Mouse (Mus musculus) frontal cortex, adult 2 months (tissue): ENCODE results near the gene Itsn1. TPM values are rescaled to one million over a fixed set of nuclear protein-coding genes. Genes with fewer than 3 reads are reported as not detected.

Experiments
- DNase-seq, 2 experiments: peaks; one replicate each; pipeline ENCODE4 v3.0.0; 2022; ENCODE audit warnings: low spot score in 1 of 2; ENCODE audit errors: extremely low spot score in 1 of 2
- polyA plus RNA-seq: library from polyadenylated mRNA; depleted of rRNA; stranded (reverse); fragments of >200 nt; gene quantifications from 2 replicates; pipeline ENCODE4 v1.2.3, GENCODE M21; 2012

Gene Itsn1
- polyA plus RNA-seq, 1 experiment, result 78.5 TPM

- DNase-seq, result no peak
Measured at GRCm38 (mm10) chr16:91804831-91805230, 75.8 kb downstream of the Itsn1 start.

- DNase-seq, result no peak
Measured at GRCm38 (mm10) chr16:91810235-91810634, 81.2 kb downstream of the Itsn1 start.

- no peak for DNase-seq
Measured at GRCm38 (mm10) chr16:91811339-91811738, 82.3 kb downstream of the Itsn1 start.

GRCm38 (mm10) chr16:91811876-91812275 is 82.8 kb downstream of the Itsn1 start:
- no peak for DNase-seq

- DNase-seq, result no peak
Measured at GRCm38 (mm10) chr16:91813543-91813942, 84.5 kb downstream of the Itsn1 start.

- peak in 1 of 2 experiments; percentile 74 for DNase-seq
Measured at GRCm38 (mm10) chr16:91815067-91815466, 86.0 kb downstream of the Itsn1 start.

DNA sequence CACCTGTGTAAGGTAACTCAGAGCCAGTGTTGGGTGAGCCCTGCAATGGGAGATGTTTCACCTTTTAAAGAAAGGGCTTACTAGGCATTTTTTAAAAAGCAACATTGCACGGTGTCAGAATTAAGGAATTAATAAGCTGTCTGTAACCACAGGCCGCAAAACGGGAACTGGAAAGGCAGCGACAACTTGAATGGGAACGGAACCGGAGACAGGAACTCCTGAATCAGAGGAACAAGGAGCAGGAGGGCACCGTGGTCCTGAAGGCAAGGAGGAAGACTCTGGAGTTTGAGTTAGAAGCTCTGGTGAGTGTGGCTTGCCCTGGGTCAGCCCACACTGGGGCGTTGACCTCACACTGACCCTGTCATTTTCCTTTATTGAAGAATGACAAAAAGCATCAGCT is 91.2 kb downstream of the Itsn1 start:
- no peak for DNase-seq

DNA sequence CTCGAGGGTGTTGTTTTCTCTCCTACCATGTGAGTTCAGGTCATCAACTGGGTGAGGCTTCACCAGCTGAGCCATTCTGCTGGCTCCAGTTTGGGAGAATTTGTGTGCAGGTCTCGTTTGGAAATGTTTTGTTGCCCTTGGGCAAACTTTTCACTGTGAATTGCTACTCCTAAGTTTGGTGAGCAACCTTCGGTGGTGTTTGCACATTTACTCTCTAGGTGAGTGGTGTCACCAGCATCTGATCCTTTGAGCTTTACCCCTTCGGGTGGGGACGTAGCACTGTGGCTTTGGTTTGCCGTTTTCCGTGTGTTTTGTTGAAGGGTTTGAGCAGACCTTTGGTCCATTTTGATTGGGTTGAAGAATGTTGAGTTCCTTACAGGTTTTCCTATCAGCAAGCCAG is 93.2 kb downstream of the Itsn1 start:
- DNase-seq, result no peak

DNA sequence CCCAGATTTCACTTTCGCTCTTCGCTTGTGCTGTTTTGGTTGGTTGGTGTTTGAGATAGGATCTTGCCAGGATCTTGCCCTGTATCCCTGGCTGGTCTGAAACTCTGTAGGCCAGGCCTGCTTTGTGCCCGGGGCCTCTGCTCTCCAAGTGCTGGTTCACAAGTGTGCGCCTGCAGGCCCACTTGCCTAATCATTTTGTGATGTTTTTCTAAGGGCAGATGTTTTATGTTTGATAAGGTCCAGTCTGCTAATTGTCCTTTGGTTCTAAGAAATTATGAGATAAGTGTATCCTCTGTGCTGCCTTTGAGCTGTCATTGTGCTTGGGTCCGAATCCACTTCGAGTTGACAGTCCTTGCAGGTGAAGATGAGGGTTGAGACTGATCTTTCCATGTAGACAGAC is 93.7 kb downstream of the Itsn1 start:
- no peak for DNase-seq

GRCm38 (mm10) chr16:91825774-91826325 is 96.8 kb downstream of the Itsn1 start:
- DNase-seq, result no peak

- no peak for DNase-seq
Measured at GRCm38 (mm10) chr16:91826893-91827292, 97.8 kb downstream of the Itsn1 start.

DNA sequence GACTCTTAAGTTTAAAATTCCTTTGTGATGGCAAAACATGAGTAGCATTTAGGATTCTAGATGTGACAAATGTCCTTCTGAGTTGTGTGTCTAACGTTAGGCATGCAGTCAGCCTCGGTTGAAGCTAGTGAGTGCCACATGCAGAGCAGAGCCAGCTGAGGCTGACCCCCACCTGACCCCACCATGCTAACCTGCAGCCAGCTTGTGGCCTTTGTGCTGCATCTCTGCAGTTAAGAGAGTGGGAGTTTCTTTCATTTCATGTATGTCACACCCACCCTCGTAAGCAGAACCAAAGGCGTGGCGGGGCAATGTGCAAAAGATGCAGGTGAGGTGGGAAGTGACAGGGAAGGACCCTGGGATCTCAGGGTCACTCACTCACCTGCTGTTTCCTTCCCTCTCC is 98.4 kb downstream of the Itsn1 start:
- no peak for DNase-seq

DNA sequence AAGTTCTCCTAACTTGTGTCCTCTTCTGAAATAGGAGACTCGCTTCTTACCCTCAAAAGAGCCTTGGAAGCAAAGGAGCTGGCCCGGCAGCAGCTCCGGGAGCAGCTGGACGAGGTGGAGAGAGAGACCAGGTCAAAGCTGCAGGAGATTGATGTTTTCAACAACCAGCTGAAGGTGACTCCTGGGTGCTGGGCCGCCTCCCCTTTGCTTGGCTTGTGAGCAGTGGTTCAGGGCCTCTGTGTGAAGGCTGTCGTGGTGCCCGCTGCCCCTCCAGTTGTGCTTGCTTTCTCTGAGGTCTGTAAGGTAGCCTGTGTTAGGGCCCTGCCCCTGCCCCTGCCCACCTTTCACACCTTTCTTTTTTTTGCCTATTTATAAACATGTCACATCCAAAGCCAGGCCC is 99.1 kb downstream of the Itsn1 start:
- no peak for DNase-seq

DNA sequence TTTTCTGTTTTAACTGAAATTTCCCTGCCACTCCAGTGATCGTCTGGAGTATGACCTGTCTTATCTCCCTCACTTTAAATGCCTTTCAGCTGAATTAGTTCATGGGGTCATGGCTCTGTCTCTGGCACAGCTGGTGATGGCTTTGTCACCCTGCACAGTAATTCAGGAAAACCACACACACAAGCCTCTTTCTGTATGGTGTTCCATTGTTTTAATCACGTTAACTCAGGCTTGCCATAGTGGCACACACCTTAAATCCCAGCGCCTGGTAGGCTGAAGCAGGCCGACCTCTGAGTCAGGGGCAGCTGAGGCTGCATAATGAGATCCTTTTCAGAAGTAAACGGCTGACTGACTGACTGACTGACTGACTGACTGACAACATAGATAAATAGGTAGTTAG is 99.5 kb downstream of the Itsn1 start:
- no peak for DNase-seq

- DNase-seq, result no peak
Measured at GRCm38 (mm10) chr16:91829121-91829520, 100.0 kb downstream of the Itsn1 start.

DNA sequence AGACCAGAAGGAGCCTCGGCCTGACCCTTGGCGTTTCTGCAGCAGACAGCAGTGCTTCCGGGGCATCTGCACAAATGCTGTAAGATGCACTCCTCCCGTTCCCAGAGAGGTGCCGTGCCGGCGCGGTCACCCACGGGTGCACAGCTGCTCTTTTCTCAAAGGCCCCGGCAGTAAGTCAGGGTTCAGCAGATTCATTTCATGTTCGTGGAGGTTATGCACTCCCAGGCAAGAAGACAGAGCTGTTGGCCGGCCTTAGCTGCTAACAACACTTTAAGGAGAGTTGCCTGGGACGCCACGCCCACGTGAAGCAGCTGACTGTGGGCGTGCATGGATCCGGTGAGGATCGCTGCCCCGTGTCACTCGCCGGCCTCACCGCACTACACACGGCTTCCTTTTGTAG is 101.2 kb downstream of the Itsn1 start:
- DNase-seq, result no peak

DNA sequence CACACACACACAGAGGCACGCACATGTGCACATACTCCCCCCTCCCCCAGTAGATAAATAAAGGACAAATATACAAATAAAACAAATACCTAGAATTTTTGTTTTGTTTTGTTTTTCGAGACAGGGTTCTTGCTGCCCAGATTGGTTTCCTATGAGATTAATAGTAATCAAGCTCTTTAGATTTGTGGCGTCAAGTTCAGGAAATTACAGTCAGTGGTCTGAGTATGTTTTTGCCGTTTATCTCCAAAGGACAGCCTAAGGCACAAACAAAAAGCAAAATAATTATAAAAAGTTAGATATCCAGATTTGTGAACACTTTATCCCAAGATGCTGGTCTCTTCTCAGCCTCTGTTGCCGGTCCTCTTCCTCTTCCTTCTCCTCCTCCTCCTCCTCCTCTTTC is 104.0 kb downstream of the Itsn1 start:
- DNase-seq, result no peak

DNA sequence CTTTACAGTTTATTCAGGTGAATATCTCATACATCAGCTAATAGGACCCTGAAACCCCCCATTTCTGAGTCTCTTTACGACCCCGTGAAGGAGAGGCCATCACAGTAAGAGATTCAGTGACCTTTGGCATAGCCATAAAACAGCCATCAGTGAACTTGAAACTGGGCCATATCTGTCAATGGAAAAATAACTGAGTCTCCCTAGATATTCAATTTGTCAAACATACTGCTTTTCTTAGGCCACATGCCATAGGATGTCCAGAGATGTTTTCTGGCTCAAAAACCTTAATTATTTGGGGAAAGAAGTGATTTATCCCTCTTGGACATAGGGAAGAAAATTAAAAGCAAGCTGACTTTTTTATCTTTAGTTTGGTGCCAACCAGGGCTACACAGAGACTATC is 104.5 kb downstream of the Itsn1 start:
- DNase-seq, result no peak

GRCm38 (mm10) chr16:91833981-91834380 is 104.9 kb downstream of the Itsn1 start:
- DNase-seq, result no peak

- DNase-seq, result no peak
Measured at GRCm38 (mm10) chr16:91835790-91836189, 106.7 kb downstream of the Itsn1 start.

DNA sequence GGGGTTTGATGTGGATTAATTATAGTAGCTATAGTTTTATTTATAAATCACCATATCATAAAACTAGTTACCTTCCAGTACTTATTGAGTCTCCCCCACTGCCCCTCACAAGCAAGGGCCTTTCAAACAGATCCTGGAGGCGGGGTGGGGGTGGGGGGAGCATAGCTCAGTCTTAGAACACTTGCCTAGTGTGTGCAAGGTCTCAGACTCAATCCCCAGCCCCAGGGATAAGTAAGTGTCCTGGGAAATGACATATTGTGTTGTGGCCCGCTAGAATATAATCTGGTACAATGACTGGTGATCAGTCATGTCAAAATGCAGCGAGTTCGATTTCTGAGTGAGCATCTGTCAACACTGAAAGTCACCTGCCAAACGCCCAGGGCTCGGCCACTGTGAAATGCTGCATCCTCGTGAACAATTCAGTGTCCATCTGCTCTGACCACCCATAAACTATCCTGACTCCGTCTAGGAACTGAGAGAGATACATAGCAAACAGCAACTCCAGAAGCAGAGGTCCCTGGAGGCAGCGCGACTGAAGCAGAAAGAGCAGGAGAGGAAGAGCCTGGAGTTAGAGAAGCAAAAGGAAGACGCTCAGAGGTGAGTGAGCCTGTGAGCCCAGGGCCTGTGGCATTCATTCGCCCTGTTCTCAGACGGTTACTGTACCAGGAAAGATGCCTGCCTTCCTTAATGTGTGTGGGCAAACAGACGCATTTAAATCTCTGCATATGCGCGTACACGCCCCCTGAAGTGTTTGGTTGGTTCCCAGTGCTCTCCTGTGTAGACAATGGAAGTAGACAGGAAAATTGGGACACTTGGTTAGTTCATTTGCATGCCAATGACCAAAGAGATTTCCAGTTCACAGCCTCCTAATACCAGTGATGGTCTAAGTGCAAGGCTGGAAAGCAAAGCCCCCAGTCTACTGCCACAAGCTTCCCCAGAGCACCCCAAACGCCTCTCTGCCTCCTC is 107.8 kb downstream of the Itsn1 start:
- DNase-seq, result no peak

- DNase-seq, result no peak
Measured at GRCm38 (mm10) chr16:91837558-91838041, 108.5 kb downstream of the Itsn1 start.
